Mouse (Mus musculus): Measurements from ENCODE around the gene Pan3.

GRCm38 (mm10) chr5:147436491-147436890, 6.5 kb downstream of the Pan3 start:
- no peak for TF ChIP-seq CHD2 (IDR thresholded peaks at IDR 0.05; ENCODE audit: low read depth, low read length)
- TF ChIP-seq ZC3H11A (IDR thresholded peaks at IDR 0.05; ENCODE audit: borderline replicate concordance, low read depth, low read length), result no peak
- TF ChIP-seq ZNF384 (IDR thresholded peaks at IDR 0.05; ENCODE audit: low read depth, low read length), result no peak
